Mouse (Mus musculus) c-Kit-negative CD71-positive TER-119-positive erythroid progenitor cells, embryonic 14.5 days (primary cell): ENCODE results near the gene Egln3.

Source experiments
- DNase-seq: peaks from one replicate; pipeline ENCODE4 v3.0.0-alpha.2; 2013; ENCODE audit warnings: low read depth, low spot score

Gene Egln3

GRCm38 (mm10) chr12:54203656-54204045, at the start of gene Egln3:
TSS of gene Egln3 (minus strand) at chr12:54203860.
- DNase-seq, result no peak

DNA sequence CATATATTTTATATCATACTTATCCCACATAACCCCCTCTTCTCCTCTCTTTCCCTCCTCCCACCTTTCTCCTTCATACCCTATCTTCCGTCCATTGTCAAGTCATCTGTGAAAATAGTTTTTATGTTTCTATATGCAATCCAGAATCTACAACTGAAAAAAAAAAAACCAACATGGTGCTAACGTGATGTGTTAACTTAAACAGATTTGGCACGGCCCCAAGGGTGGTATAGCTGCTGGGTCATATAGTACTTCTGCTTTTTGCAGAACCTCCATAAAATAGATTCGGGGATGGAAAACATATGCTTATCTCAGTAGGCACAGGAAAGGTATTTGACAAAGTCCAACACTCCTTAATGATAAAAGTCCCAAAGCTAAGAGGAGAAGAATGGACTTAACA, 49.8 kb upstream of the Egln3 start:
- no peak for DNase-seq

DNA sequence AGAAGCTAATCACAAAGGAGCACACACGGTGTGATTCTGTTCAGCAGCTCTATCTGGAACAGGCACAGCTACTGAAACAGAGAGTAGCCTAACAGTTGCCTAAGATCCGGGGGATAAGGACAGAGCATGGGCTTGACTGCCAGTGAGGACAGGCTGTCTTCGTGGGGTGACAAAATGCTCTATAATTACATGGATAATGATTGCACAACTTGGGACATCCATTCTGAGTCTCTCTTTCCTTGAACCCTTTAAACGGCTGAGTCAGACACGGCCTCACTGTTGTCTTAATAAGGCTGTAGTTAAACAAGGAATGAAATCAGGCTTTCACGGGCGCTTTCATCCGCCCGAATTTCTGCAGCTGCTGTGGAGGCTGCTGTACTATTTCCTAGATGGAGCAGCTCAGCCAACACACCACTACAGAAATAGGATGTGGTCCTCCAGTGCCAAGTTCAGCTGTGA, 48.3 kb upstream of the Egln3 start:
- no peak for DNase-seq

DNA sequence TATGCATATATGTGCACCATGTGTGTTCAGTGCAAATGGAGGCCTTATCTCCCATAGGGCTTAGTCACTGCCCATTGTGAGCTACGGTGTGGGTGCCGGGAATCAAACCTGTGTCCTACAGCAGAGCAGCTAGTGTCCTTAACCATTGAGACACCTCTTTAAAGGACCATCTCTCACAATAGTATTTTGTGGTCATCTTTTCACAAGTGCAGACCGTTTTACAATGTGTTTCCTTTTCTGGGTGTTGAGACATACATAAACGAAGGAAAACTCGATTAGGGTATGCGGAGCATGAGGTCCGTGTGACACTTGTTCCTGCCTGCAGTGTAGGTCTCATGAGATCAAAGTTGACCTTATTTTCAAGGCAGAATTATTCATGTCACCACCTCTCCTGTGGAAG, 44.2 kb upstream of the Egln3 start:
- DNase-seq, result no peak

- no peak for DNase-seq
Measured at GRCm38 (mm10) chr12:54243158-54243557, 39.5 kb upstream of the Egln3 start.

DNA sequence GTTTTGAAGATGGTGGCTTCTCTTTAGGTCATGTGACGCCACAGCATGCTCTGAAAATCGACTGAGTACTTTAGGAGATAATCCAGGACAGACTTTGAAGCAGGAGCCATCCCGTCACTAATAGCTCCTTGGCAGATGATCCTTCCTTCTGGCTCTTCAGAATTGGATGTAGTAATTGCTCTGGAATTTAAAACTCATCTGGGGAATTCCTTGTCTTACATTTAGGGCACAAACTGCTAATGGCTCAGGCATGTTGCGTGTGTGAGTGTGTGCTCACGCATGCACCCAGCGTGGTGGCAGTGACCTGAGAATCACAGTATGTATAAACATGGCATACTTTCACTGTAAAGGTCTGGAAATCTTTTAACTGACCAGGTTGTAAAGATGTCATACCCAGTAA, 38.3 kb upstream of the Egln3 start:
- DNase-seq, result no peak

DNA sequence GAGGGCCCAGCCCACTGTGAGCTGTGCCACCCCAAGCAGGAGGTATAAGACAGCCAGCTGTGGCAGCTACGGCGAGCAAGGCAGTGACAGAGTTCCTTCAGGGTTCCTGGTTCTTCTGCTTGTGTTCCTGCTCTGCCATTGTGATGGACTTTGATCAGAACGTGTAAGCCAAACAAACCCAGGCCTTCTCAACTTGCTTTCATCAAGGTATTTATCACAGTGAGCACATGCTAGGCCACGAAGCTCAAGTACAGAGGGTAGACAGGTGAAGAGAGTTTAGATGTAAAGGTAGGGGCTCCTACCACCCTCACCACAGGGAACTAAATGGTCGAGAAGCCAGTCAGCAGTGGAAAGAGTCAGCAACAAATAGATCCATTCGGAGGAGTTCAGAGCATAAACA, 30.1 kb upstream of the Egln3 start:
- DNase-seq, result no peak

- DNase-seq, result no peak
Measured at GRCm38 (mm10) chr12:54232996-54233603, 29.4 kb upstream of the Egln3 start.

DNA sequence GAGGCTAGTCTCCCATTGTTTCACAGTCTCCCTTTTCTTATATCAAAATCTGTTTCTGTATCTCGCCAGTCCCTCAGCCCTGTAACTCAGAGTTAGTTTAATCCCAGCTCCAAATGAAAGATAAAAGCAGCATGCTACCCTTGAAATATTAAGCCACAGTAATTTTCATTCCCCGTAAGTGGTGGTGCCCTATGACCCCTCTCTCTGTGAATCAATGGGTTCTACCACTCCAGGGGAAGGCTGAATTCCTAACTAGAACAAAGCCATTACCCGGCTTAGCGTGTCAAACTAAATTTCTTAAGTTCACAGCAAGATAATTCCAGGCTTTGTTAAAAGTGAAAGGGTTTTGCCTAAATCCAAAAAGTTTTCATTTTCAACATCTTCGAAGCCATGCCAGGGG, 28.8 kb upstream of the Egln3 start:
- DNase-seq, result no peak

GRCm38 (mm10) chr12:54227551-54227950, 23.9 kb upstream of the Egln3 start:
- DNase-seq, result no peak

GRCm38 (mm10) chr12:54226341-54226740, 22.7 kb upstream of the Egln3 start:
- DNase-seq, result no peak

DNA sequence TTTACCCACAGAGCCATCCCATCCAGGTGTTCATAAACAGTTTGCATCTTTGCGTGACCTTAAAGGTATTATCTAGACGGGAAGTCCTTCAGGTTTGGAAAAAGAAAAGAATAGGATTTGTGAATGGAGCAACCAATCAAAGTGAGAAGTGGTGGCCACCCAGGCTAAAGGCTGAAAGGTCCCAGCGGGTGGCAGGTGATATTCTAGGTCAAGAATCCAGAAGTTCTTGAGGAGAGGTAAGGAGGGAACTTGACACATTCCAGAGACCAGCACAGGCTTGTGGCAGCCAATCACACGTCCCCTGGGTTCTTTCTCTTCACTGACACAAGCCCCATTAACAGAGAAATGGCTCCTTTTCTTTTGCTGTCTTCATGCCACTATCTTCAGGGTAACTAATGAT, 21.9 kb upstream of the Egln3 start:
- DNase-seq, result no peak

DNA sequence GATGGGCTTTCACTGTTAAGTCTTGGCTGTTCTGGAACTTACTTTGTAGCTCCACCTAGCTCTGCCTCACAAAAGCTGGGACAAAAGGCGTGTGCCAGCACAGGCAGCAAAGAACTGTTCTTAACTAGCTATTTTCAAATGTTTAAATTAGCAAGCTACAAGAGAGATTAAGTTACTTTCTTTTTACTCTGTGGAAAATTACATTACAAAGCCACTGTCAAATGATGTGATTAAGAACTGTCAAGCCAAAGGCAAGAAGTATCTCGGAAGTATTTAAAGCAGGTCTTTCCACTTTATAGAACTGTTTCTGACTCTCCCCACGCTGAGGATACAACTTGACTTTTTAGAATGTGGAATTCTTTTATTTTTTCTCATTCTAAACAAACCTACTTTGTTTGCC, 21.4 kb upstream of the Egln3 start:
- DNase-seq, result no peak

- no peak for DNase-seq
Measured at GRCm38 (mm10) chr12:54222036-54222760, 18.5 kb upstream of the Egln3 start.

DNA sequence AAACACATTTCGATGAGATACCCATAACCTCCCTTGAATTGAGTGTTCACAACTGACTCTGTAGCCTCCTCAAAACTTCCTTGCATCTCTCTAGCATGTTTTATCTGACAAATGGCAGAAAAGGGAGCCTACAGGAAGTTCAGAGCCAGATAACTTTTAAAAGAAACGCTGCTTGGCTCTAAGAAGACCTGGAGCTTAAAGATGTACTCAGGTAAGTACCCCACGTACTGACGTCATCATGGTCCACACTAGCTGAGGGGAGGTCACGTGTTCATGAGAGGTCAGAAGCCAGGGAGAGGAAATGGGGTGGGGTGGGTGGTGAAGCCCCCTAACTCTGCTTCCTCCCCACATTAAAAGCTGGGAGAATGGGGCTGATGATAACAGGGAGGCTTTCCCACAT, 13.0 kb upstream of the Egln3 start:
- DNase-seq, result no peak

DNA sequence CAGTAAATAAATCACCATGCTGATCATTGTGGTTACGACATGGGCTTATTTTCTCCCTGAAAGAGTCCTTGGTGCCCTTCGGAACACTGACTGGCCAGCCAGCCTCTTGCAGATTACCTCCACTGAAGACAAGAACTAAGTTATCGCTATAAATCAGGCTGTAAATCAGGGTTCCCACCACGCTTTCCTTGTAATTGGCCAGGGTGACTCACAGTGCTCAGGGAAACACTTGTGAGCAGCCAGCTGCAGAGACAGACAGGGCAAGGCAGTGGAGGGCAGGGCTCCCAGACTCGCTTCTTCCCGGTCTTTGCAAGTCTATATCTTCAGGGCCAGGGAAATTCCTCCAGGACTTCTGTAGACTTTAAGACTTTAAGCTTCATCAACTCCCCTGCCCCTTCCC, 10.8 kb upstream of the Egln3 start:
- no peak for DNase-seq

DNA sequence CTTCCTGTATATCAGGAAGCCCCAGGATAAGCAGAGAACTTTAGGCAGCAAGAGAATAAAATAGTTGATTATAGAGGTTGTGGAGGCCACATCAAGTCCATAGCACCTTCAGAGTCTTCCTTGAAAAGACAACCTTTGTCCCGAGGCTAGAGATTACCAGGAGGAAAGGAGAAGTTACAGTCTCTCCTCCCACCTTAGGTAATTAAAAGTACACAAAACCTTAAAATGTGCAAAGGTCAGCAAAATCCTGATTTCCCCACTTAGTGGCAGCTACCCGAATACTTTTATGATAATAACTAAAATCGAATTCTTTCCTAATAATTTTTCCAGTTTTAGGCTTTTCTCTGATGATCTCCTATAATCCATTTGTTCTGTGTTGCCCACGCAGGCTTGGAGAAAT, 10.2 kb upstream of the Egln3 start:
- no peak for DNase-seq

DNA sequence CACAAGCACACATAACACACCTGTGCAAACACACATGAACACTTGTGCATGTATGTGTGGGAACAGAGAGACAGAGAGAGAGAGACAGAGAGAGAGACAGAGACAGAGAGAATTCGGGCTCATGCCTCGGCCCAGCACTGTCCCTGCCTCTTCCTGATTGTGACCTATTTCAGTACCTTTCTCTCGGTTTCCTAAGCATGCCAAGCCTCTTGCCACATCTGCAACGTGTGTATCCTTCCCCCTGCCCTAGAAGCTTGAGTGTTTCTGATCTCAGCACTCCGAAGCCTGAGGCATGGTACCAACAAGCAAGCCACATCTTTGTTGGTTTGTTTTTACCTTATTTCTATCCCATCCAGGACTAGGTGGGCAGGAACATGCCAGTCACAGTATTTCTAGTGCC, 9.6 kb upstream of the Egln3 start:
- no peak for DNase-seq

- DNase-seq, result no peak
Measured at GRCm38 (mm10) chr12:54209182-54209563, 5.5 kb upstream of the Egln3 start.

- DNase-seq, result no peak
Measured at GRCm38 (mm10) chr12:54208433-54209181, 4.9 kb upstream of the Egln3 start.

GRCm38 (mm10) chr12:54205731-54206130, 2.1 kb upstream of the Egln3 start:
- DNase-seq, result no peak

DNA sequence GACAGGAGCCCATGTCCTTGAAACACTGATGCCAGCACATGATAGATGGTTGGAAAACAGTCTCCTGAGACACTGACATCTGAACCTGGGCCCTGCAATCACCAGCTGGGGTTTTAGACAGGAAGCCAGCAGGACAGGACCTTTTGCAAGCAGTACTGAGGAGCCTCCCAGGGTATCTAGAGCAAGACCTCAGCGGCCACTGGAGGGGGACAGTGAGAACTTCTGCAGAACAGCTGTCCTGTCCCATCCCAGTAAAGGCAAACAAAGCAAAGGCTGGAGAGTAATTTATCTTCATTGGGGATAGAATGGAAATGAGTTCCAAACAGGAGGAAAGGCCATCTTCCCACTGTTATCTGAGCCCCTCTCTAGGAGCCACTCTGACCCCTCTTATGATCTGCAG, 1.5 kb upstream of the Egln3 start:
- DNase-seq, result no peak
